ENCODE assay signal across 13 mouse cellular contexts in the genomic region with DNA sequence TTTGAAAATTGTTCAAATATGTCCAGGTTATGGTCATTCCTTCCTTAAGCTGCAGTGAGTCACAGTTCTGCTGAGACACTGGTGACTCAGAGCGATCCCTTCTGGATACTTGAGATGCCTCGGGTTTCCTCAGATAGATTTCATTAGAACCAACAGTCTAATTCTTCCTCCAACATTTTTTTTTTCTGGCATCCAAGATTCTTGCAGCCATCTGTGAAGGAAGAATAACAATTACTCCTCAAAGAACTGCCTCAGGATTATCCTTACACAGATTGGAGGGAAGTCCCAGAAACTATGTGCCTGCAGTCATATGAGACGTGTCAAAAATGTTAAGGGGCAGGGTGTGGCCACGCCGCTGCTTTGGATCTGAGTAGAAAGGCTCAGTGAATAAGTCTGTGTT.
DNase-seq lines count a peak whose midpoint lies in the region; ATAC-seq and TF ChIP-seq lines count a peak whose summit lies in the region.
"Had no signal": no experiment of that assay in that cellular context is flagged by ENCODE, and none has a peak within 500 bp of the region (broad histone marks: within the 10 kb centered on the region; RNA-seq: fewer than 3 reads in every experiment).

No protein-coding gene starts in this region.

- H3K4me2 ChIP-seq in embryonic facial prominence, embryonic 11.5 days (ENCODE audit: low read depth, low read length), result no peak overlapping the region
- no peak overlapping the region for H3K4me2 ChIP-seq in kidney, postnatal 0 days (ENCODE audit: low read length)
- H3K4me2 ChIP-seq in lung, embryonic 16.5 days (ENCODE audit: low read depth, low read length), result no peak overlapping the region
- H3K4me2 ChIP-seq: limb, embryonic 13.5 days had no signal

- H3K9ac ChIP-seq in embryonic facial prominence, embryonic 11.5 days (replicated peaks; ENCODE audit: low read length), result no peak overlapping the region
- H3K9ac ChIP-seq in kidney, postnatal 0 days (ENCODE audit: low read depth, low read length), result no peak overlapping the region
- no peak overlapping the region for H3K9ac ChIP-seq in lung, embryonic 16.5 days (ENCODE audit: low read length)
- H3K9ac ChIP-seq: limb, embryonic 13.5 days had no signal

- peak; percentile 3 for DNase-seq in embryonic facial prominence, embryonic 11.5 days (ENCODE audit: low spot score)
- no peak for DNase-seq in embryonic facial prominence, embryonic 10.5 days (ENCODE audit: low spot score)
- peak; percentile 79 for DNase-seq in kidney, postnatal 0 days (ENCODE audit: low spot score)
- DNase-seq in kidney, adult 8-10 months, result no peak
- peak; percentile 83 for DNase-seq in Muller cell, postnatal 12 days (ENCODE audit: inconsistent ontology term)
- no peak for DNase-seq in embryo, embryonic 9.5 days (ENCODE audit: extremely low spot score)
- no peak for DNase-seq in cerebellum, adult 18-20 months
- DNase-seq: embryo, embryonic 11 days; gastrocnemius, postnatal 10 days; thymus, postnatal 14 days had no signal

- no peak overlapping the region for H3K27ac ChIP-seq in embryonic facial prominence, embryonic 11.5 days (replicated peaks; ENCODE audit: low read depth, low read length)
- H3K27ac ChIP-seq in embryonic facial prominence, embryonic 10.5 days (replicated peaks), result no peak overlapping the region
- H3K27ac ChIP-seq in kidney, postnatal 0 days, result no peak overlapping the region
- H3K27ac ChIP-seq in lung, embryonic 16.5 days (ENCODE audit: low read length), result peak overlapping the region; percentile 69; the same call in 1 of the 2 replicates
- H3K27ac ChIP-seq: limb, embryonic 13.5 days had no signal

- H3K9me3 ChIP-seq in embryonic facial prominence, embryonic 11.5 days (replicated peaks; ENCODE audit: control insufficient read depth, low read length), result no peaks in the 10 kb centered on the region
- H3K9me3 ChIP-seq in embryonic facial prominence, embryonic 10.5 days, result no peaks in the 10 kb centered on the region
- no peaks in the 10 kb centered on the region for H3K9me3 ChIP-seq in kidney, postnatal 0 days (replicated peaks; ENCODE audit: low read length)
- no peaks in the 10 kb centered on the region for H3K9me3 ChIP-seq in lung, embryonic 16.5 days (ENCODE audit: control insufficient read depth, low read length)
- H3K9me3 ChIP-seq: limb, embryonic 13.5 days; megakaryocyte, embryonic 14.5 days had no signal

- no peaks in the 10 kb centered on the region for H3K27me3 ChIP-seq in embryonic facial prominence, embryonic 11.5 days (ENCODE audit: control insufficient read depth, insufficient read depth, low read length)
- H3K27me3 ChIP-seq in embryonic facial prominence, embryonic 10.5 days (replicated peaks; ENCODE audit: low read depth, poor library complexity, severe bottlenecking), result no peaks in the 10 kb centered on the region
- H3K27me3 ChIP-seq in kidney, postnatal 0 days (ENCODE audit: insufficient read depth, low read length), result no peaks in the 10 kb centered on the region
- H3K27me3 ChIP-seq in lung, embryonic 16.5 days (ENCODE audit: control insufficient read depth, insufficient read depth, low read depth, low read length), result no peaks in the 10 kb centered on the region
- H3K27me3 ChIP-seq: limb, embryonic 13.5 days had no signal

- no peak for TF ChIP-seq CTCF in kidney, postnatal 0 days (IDR thresholded peaks at IDR 0.05; ENCODE audit: low read depth)

- no peak for ATAC-seq in embryonic facial prominence, embryonic 11.5 days (replicated peaks; ENCODE audit: insufficient number of reproducible peaks, low FRiP score, low TSS enrichment, low read depth)
- no peak for ATAC-seq in kidney, postnatal 0 days (replicated peaks; ENCODE audit: low FRiP score, low read depth)
- ATAC-seq in lung, embryonic 16.5 days (ENCODE audit: low read depth), result peak; percentile 91

- 45% methylated on average over 5 of the region's 5 CpGs for WGBS in embryonic facial prominence, embryonic 11.5 days
- WGBS in embryonic facial prominence, embryonic 10.5 days, result 47% methylated on average over 5 of the region's 5 CpGs
- WGBS in kidney, postnatal 0 days, result 26% methylated on average over 5 of the region's 5 CpGs
- 52% methylated on average over 5 of the region's 5 CpGs for WGBS in lung, embryonic 16.5 days

- H3K36me3 ChIP-seq in embryonic facial prominence, embryonic 11.5 days (replicated peaks; ENCODE audit: control insufficient read depth, insufficient read depth, low read depth, low read length), result no peaks in the 10 kb centered on the region
- H3K36me3 ChIP-seq in embryonic facial prominence, embryonic 10.5 days (replicated peaks), result no peaks in the 10 kb centered on the region
- no peaks in the 10 kb centered on the region for H3K36me3 ChIP-seq in kidney, postnatal 0 days (ENCODE audit: insufficient read depth, low read length)
- H3K36me3 ChIP-seq in lung, embryonic 16.5 days (ENCODE audit: control insufficient read depth, insufficient read depth, low read length), result no peaks in the 10 kb centered on the region
- H3K36me3 ChIP-seq: limb, embryonic 13.5 days had no signal

- H3K4me1 ChIP-seq in embryonic facial prominence, embryonic 11.5 days (ENCODE audit: control insufficient read depth, insufficient read depth, low read length), result no peaks in the 10 kb centered on the region
- 0 out of 2 replicates have a peak, but pooled peaks cover 3% of the 10 kb centered on the region for H3K4me1 ChIP-seq in embryonic facial prominence, embryonic 10.5 days
- no peaks in the 10 kb centered on the region; the same call in 1 of the 2 replicates for H3K4me1 ChIP-seq in kidney, postnatal 0 days (replicated peaks; ENCODE audit: insufficient read depth, low read length)
- 0 out of 2 replicates have a peak, but pooled peaks cover 2% of the 10 kb centered on the region for H3K4me1 ChIP-seq in lung, embryonic 16.5 days (replicated peaks; ENCODE audit: control insufficient read depth, insufficient read depth, low read length)
- H3K4me1 ChIP-seq: limb, embryonic 13.5 days had no signal

- H3K4me3 ChIP-seq in embryonic facial prominence, embryonic 11.5 days (ENCODE audit: low read depth, low read length), result no peak overlapping the region
- H3K4me3 ChIP-seq in embryonic facial prominence, embryonic 10.5 days, result no peak overlapping the region
- no peak overlapping the region for H3K4me3 ChIP-seq in kidney, postnatal 0 days (replicated peaks; ENCODE audit: low read depth, low read length)
- H3K4me3 ChIP-seq in lung, embryonic 16.5 days (ENCODE audit: low read length), result no peak overlapping the region
- H3K4me3 ChIP-seq: limb, embryonic 13.5 days; megakaryocyte, embryonic 14.5 days had no signal

Comparison
In these comparisons a context has a peak if more than half of its experiments do, and no peak if none do; other contexts are left out.
1. DNase-seq: peak in embryonic facial prominence, embryonic 11.5 days (single experiment), kidney, postnatal 0 days (single experiment) and Muller cell, postnatal 12 days (single experiment); none in embryonic facial prominence, embryonic 10.5 days (single experiment), kidney, adult 8-10 months (0 of 2), embryo, embryonic 9.5 days (single experiment) and cerebellum, adult 18-20 months (0 of 2).